Mouse (Mus musculus) right cerebral cortex, postnatal 10 days (tissue): ENCODE measurements around the gene Tigar.

Experiments
- DNase-seq, 2 experiments: peaks; one replicate each; pipeline ENCODE4 v3.0.0; 2021; ENCODE audit warnings: low spot score in 2 of 2

Gene Tigar

DNA sequence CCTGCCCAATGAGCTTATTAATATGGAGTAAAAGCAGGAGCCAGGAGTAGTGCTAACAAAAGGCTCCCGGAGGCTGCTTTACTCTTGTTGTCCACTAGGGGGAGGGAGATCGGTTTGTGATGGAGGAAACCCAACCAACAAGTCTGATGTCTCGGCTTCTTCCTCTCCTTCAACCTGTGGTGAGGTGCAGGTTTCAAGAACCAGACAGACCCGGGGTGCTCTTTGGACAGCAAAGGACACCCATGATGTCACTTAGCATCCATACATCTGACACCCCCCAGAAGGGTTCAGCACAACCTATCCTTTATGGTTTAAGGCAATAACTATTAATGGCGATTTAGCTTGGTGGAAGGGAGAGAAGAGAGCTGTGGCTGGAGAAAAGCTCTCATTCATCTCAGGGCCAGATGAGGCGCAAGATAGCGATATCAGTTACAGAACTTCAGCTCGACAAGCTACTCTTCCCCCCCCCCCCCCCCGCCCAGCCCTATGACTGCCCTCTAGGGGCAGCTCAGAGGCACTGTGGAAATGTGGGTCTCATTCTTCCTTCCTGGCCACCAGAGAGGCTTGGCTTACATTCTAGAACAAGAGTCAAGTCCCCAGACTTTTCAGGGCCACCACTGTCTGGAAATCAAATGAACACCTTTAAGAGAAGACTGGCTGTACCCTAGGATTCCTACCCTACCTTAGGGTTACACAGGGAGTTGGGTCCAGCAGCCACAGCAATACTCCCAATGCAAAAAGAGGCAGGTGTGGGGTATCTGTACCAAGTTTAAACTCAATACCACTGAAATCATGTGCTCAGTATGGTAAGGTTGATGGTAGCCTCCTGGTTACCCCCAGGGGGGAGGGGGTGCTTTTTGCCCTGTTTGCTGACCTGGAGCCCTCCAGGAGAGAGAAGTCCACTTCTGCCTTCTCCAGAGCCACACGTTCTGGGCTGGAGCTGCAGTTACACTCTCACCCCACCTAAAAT, 33.1 kb upstream of the Tigar start:
- peak; percentile 70 to 75 for DNase-seq

DNA sequence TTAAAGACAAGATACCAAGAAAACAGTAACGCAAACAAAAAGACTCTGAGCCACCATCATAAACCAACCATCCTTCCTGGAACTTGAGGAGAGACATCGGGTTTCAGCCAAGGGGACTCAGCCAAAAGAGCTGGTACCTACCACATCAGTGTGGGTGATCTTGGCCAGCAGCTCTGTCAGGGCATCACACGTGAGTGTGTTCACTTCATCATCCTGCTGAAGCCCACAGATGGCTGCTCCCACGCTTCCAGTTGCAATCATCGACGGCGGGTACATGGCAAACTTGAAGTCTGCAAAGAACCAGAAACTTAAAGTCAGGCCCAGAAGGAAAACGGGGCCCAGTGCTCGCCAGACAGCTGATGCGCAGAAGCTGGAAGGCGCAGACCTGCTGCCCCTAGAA, 29.6 kb upstream of the Tigar start:
- DNase-seq, result no peak

DNA sequence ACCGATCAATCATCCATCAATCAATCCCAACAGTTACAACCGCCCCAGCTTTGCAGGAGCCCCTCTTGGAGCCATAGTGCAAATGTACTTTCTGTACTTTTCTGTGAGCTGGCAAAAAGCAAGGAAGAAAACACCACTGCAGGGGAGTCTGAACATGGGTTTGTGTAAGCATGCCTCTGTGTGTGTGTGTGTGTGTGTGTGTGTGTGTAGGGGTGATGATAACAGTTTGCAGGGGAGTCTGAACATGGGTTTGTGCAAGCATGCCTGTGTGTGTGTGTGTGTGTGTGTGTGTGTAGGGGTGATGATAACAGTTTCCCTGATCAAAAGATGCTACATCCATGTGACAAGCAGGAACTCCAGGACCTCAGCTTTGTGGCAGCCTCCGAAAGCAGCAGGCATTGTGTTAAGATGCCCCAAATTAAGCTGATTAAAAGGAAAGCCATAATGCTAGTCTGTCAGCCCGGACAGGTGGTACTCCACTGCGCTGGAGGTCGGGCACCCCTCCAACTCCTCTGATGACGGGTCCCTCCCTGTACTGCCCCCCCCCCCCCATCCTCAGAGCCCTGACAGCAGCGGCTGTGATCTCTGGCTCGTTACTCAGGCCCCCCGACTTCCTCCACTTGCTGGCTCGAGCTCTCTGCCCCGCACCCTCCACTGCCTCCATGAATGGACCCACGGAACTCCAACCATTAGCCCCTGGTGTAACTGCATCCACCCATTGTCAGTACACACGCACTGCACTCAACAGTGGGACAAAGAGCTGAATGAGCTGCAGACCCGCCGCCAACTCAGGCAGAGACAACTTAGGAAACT, 24.3 kb upstream of the Tigar start:
- peak; percentile 62 to 74 for DNase-seq

DNA sequence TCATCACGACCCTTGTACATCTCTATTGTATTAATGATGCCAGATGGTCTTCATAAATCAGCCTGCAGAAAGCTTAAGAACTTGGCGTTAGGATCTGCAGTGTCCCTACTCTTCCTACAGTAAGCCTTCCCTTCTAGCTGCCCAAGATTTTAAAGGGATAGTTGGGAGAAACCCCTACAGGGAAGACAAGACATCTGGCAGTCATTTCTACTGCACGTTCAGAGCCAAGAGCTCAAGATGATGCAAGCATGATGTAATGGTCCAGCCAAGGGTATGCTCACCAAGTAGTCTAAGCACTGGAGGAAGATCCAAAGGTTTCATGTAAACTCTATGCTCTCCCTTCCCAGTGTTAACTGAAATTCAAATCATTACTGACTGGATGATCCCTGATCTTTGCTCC, 23.4 kb upstream of the Tigar start:
- DNase-seq, result no peak

DNA sequence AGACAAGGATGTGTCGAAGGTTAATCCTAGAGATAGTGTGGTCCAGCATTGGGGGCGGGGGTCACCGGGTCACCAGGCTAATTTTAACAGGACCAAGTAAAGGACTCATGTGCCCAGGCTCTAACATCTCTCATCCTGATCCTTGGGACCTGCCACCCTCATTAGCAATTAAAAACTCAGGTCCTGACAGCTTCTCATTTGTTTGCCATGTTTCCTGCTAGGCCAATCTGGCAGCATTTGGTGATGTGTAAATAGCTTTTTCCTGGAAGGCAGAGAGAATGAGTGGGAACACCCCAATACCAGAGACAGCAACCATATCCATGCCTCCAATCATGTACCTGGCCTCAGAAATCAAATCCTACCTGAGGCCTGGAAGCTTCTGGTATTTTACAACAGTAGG, 22.6 kb upstream of the Tigar start:
- no peak for DNase-seq

DNA sequence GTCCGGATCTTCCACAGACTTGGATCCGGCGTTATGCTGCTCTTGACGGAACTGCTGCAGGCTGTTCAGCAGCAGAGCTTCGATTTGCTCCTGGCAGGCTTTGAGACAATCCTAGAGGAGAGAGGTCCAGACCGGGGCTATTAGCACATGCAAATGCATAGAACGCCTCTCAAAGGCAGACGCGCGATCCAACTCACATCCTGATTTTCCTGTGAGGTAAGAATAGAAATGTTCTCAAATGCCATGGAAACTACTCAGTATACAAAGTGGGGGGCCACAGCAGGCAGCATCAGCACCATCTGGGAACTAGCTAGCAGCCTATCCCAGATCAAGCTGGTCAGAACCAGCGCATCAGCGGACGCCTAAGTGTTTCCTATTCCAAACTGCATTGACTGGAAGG, 21.0 kb upstream of the Tigar start:
- DNase-seq, result peak in 1 of 2 experiments; percentile 59

DNA sequence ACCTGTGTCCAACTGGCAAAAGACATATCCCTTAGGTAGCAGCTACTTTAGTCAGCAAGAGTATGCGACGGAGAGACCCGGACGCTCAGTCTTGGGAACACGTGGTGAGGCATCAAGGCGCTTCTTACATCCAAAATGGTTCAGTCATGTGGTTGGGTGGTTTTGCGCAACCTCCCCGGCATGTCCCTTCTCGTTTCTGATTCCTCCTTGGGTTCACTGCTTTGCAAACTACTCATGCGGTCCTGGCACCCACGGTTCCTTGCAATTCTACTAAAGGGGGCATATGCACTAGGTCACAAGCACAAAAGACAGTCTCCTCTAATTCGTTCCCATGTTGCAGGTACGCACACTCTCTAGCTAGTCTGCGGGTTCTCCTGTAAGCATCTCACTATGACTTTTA, 20.3 kb upstream of the Tigar start:
- DNase-seq, result no peak

DNA sequence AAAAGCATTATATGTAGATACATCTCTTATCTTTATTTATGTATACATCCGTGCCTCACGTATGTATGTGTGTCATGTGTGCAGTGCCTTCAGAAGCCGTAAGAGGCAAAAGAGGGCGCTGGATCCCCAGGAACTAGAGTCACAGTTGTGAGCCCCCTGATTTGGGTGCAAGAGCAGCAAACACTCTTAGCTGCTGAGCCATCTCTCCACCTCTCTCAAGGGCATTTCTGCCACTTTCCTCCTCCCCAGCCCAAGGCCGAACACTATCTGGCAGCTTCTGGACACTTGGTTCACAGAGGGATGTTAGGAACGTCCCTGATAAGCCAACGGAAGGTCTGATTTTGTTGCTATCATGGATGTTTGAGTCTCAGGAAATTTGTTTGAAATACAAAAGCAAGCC, 14.1 kb upstream of the Tigar start:
- DNase-seq, result no peak

DNA sequence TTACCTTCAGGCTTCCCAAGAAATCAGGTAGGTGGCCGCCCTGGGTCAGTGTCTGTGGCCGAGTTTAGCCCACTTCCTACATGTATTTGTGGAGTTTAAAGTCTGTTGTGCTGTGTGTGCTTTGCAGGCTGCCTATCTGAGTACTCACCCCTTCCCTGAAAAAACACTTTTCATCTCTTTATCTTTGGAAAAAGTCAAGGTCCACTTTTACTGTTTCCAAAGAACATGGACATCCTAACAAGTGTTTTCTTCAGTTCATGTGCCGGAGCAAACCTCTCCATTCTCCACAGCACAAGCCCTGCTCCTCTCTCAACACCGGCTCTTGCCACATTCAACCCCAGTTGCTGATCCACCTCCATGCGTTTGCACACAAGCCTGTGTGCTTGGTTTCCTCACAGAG, 13.6 kb upstream of the Tigar start:
- no peak for DNase-seq

DNA sequence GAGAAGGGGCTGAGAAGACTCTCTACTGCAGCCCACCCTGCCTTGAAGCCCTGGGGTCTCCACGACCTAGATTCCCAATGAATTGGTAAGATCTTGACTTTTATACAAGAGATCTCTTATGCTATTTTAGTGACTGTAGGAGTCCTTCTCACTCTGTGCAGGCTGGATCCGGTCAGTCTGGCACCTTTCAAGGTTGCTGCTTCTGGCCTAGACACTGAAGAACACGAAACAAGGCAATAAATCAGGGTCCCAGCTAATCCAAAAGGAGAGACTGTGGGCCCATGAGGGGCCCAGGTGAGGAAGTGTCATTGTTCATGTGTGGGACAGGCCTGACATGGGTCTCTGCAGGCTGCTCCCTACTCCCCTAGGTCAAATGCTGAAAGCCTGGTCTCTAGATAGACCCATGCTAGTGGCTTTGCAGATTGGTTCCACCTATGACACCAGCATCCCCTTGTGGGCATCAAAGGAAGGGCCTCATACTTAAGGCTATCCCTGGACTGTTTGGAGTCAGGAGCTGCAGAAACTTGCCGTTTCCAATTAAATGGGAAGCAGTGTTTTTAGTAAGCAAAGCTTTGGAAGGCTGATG, 13.0 kb upstream of the Tigar start:
- no peak for DNase-seq

DNA sequence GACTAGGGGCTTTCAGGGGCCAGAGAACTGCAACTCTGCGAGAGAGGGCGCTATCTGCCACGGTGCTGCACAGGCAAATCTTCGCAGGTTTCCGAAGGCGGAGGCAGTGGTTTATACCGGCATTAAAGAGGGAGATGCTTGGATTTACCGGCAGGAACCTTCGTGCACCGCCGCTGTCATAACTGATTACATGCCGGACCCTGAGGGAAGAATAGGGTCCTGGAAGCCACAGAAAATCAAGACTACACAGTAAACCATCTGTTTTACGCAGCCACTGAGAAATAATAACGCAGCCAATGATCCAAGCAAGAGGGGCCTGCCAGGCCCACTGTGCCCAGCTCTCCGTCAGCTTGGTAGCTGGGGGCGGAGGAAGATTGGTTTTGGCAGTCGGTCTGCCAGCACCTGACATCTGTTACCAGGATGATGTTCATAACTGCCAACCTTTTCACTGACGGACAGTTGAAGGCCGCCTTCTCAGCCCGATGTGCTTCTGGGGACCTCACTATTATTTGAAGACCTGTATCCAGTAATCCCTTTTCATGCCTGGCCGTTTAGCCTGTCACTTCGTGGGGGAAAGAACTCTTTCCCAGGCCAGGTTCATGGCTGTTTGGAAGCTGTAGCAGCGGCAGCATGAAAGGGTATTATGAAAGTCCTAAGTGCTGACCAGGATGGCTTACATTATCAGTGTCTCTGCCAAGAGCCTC, 5.5 kb upstream of the Tigar start:
- DNase-seq, result no peak

DNA sequence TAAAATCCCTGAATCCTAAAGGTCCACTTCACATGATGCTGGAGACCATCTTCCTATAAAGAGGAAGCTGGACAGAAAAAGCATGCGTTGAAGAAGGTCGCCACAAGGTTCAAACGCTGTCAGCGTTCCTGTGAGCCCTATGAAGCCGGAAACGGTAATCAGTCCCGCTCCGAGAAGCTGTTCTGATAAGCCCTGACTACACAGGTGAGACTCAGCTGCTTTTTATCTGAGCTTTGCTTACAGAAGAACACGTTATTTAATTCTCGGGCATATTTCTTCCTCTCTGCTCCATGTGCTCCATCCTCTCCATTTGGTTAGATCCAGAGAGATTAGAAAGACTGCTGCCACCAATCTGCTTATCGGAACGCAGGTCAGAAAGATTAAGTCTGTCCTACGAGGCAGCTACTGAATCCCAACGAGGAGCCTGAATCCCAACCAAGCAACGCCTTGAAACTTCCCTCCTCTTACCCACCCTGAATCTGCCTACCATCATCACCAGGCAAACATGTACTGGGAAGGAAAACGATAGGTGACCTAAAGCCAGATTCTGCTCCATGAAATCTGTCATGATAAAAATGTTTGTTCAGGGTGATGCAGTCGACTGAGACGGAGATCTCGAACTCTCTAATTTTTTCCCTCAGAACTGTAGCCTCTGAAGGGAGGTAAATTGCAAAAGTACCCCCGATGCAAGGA, 843 bp downstream of the Tigar start:
- DNase-seq, result no peak

DNA sequence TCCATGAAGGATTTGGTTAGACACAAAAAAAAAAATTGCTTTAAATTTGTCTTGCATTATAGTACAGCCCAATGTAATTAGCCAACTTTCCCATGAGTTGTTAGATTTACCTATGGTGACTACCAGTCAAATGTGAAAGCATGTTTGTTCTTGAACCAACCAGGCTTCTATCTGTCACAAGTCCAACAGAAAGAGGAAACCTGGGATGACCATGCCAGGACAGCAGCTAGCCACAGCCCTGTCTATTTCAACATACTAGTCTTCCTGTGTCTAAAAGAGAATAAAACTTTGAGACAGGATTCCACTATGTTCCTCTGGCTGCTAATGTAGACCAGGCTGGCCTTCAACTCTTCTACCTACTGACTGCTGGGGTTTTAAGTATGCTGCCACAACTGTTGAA, 1.9 kb downstream of the Tigar start:
- no peak for DNase-seq

DNA sequence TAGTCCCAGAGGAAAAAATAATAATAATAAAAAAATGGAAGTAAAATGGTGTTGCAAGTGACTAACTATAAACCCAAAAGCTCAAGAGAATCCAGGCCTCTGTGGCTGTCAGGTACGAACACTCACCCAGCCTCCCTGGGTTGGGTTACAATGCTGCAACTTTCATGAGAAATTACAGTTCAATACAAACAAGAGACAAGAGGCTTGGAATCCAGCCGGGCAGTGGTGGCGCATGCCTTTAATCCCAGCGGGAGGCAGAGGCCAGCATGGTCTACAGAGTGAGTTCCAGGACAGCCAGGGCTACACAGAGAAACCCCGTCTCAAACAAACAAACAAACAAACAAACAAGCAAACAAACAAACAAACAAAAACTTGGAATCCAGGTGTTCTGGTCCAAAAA, 2.6 kb downstream of the Tigar start:
- DNase-seq, result no peak

DNA sequence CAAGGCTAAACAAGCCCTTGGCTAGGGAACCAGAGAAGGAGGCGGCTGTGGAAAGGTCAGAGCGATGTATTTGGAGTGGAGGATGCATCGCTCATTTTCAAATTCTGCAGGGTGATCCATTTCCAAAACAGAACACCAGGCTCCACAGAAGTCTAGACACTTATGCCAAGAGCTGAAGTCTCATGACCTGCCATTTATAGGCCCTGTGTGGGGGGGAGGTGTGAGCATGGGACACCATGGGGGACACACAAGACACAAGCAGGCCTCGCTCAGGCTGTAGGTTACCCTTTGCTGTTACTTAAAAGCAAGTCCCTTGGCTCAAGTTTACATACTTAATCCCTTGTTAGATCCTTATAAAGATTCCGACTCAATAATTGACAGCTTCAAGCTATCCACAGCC, 3.2 kb downstream of the Tigar start:
- no peak for DNase-seq

DNA sequence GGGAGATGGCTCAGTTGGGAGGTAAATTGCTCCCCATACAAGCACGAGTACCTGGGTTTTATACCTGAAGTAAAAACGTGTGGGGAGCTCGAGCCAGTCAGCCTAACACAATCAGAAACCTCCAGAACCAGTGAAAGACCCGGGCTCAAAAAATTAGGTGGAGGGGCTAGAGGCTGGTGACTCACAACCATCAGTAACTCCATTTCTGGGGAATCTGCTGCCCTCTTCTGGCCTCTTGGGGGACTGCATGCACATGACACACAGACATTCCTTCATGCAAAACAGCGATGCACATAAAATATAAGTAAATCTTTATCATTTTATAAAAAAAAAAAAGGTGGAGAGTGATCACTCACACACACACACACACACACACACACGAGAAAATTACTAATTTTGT, 4.2 kb downstream of the Tigar start:
- peak; percentile 49 to 64 for DNase-seq

DNA sequence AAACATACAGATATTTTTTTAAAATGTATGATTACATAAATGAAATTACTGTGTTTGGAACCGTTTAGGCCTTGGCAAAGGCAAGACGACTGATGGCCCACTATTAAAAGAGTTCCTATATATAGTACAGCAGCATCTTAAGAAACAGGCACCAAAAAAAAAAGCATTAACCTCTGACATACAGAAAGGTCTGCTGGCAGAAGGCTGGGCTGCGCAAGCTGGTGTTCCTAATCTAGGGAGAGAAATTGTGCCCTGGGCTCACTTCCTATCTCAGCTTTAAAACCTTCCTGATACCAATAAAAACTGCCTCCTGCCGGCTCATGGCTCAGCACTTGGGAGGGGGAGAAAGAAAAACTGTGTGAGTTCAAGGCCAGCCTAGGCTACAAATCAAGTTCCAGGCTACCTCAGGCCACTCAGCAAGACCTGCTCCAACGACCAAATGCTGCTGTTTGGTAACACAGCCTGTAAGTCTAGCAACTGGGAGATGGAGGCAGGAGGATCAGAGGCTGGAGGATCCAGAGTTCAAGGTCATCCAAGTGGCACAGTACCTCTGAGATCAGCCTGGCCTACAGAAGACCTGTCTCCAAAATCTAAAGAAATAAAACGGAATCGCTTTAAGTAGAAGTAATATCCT, 4.8 kb downstream of the Tigar start:
- no peak for DNase-seq

DNA sequence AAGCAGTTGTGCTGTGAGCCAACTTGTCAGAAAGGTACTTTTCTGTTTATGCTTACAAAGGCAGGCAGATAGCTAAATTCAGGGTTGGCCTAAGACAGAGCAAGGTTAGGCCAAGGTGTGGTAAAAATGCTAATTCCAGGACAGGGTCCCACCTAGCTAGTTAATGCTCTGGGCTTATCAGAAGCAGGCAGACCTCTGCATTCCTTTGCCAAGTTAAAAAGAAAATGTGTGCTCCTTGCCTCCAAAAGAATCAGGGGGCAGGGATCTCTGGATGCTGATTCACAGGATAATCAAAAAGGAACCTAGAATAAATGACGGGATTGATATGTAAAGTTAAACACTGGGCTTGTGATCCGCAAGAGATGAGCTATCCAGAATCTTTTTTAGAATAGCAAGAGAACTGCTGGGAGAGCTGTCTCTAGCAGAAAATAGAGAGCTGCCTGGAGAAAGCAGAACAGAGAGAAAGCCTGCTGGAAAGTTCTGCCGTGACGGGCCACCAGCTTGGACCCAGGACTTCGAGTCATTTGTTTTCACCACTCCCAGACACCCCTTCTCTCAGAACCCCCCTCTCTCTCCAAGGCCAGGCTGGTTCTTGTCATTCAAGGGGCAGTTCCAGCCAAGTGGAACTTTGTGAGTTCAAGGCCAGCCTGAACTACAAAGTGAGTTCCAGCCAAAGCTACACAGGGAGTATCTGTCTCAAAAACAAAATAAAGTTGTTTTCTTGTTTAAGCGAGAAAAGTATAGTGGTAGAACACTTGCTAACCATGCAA, 5.7 kb downstream of the Tigar start:
- no peak for DNase-seq

DNA sequence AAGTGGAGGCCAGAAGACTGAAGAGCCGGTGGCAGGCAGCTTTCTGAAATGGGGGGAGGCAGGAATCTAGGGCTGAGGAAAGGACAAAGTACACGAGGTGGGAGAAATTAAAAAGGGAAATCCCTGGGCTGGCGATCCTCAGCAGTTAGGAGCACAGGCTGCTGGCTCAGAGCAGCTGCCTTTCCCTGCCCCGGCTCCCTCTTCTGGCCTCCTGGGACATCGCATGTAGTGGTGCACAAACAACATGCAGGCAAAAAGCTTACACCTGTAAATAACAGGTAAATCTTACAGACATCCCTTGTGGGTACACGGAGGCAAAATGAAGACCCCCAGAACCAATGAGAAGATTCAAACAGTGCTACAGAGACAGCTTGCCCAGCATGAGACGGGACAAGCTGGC, 14.8 kb downstream of the Tigar start:
- peak in 1 of 2 experiments; percentile 40 for DNase-seq

DNA sequence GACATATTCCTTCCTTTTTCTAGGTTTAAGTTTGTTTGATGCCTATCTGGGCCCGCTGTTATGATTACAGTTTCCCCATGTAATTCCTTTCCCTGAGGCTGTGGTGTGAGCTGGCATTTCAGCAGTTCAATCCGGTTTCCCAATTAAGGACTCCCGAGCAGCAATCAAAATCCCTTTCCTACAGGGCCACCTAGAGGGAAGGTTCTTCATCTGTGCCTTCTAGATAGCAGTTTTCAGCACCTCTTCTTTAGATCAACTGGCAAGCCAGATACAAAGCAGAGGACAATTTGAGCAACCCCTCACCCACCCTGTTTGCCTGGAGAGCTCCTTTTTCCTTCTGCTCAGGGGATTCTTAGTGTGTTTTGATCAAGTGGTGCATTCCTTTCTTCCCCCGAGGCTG, 22.6 kb downstream of the Tigar start:
- peak; percentile 61 to 74 for DNase-seq
